Mouse (Mus musculus) erythroblast, embryonic 14.5 days (primary cell): Measurements from ENCODE around the gene Lpin2.

Source experiments
- GATA1 ChIP-seq: IDR thresholded peaks from 2 replicates; pipeline ENCODE4 v1.6.1; 2012; ENCODE audit warnings: low read length, inconsistent platforms, mixed read lengths
- TAL1 ChIP-seq: IDR thresholded peaks from 3 replicates; pipeline ENCODE4 v1.6.1; 2012; ENCODE audit warnings: low read length, inconsistent platforms, mixed read lengths

DNA sequence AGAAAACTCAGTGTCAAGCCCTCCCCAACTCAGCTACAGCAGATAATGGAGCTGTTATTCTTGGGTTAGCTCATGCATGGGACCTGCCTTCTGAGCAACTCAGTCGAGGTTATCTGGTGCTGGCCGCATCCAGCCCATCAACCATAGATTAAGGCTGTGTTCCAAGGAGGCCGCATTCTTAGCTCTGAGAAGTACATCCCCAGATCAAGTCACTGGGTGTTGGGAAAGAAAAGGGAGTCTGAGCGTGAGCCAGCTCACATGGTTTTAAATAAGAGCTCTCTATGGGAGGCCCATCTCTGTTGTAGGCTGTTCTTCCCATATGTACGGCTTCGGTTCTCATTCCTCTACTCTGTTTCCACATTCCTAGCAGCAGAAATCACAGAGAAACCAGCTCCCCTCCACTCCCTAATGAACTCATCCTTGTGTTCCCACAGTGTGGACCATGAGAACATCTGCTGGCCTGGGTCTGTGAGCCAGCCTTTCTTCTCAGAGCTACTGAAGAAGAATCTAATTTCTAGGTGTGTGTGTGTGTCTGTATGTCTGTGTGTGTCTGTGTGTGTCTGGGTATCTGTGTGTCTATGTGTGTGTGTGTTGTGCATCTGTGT, 107.3 kb downstream of the Lpin2 start:
- TF ChIP-seq GATA1 (0 out of 2 replicates have a peak, but pooled peaks have one; percentile 19), TAL1 (no peak)
